Mouse (Mus musculus): ENCODE measurements around the gene Zfp46. TPM values are rescaled to one million over a fixed set of nuclear protein-coding genes. Genes with fewer than 3 reads are reported as not detected.

The Zfp46 gene
- 5.6 and 6.3 TPM in 2 replicates for polyA plus RNA-seq (2012)

DNA sequence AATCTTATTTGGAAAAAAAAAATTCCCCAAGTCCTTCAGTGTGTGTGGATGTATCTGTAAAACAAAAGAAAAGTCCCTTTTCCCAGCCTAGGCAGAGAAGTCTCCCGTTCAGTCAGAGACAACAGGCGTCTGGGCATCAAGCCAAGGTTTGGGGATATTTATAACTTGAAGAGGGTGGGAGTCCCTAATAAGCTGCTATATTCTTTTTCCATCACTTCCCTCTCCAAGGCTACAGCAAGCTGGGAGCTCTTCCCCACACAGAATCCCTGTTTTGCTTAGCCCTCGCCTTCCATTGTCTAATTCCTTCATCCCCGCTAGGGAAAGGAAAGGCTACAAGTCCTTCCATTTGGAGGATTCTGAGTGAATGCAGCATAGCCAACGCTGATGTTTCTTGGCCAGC lies at the start of gene Zfp46:
Gene Zfp46 (plus strand): TSS at position 229 of the 400 bp plus-strand sequence.

DNA sequence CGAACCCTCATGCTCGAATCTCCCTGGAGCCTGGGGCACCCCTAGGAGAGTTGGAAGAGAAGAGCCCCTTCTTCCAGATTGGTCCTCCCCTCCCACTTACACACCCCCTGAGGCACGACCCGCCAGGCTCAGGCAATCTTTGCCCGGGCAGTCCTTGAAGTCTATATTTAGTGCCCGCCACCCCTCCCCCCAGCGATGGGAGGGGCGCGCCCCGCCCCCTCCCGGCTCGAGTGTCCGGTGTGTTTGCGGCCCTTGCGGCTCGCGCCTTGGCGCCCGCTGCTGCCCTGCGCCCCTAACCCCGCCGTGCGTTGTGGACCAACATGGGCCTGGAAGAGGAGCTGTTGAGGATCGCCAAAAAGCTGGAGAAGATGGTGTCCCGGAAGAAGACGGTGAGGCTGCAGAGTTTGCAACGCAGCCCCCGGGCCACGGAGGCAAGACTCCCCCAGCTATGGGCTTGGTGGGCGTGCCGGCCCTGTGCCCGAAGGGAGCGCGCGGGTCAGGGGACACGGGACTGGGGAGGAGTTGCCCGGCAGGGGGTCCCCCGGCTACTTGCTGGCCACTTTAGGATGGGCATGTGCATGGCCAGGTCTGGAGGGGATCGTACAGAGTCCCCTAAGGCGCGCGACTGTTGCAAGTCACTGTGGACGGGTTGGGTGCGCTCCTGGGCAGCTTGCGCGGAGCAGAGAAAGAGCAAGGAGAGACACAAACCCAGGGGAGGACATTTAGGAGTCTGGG lies 36.6 kb upstream of the Zfp46 start, which contains the start of gene Tcea3:
Gene Tcea3 (plus strand): TSS at position 1 of the 735 bp plus-strand sequence.

DNA sequence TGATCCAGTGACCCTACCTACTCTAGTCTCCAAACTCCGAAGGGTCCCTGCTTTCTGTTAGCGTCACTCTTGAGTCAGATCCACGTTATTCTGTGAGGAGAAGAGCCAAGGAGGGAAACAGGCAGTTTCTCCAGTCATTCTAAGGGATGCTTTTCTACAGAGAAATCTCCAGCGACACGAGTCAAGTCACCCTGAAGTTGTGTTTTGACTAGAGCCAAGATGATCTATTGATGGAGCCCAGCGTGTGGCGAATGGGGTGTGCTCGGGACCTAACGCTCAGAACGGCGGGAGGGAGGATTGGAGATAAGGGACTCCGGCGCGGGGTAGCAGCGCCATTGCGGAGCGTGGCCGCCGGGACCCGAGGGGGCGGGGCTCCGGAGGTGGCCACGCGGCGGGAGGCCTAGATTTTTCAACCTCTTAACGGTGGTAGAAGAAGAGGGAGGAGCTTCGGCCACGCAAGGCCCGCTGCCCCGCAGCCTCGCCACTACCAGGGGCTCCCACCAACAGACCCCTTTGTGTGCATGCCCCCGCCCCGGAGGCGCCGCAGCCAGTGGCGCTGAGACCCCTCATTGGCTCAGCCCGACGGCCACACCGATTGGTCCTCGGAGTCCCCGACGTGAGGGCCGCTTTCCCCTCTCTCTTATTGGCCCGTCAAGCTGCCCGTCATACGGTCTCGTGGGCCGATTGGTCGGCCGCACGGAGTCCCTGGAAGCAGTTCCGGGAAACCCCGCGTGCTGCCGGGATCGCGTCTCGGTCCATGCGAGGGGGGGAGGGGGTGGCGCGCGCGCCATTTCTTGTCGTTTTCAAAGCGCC lies 26.0 kb downstream of the Zfp46 start, which contains the start of gene Hnrnpr:
Gene Hnrnpr (plus strand): TSS at position 714 of the 813 bp plus-strand sequence.

Other genes starting within 250 kb of the Zfp46 start
- 1,355 and 1,569 TPM in 2 replicates for gene Rpl11, start 231.3 kb upstream of the Zfp46 start, polyA plus RNA-seq (2012)
- gene Id3, start 141.2 kb upstream of the Zfp46 start, polyA plus RNA-seq (2012): 29.1 and 40.4 TPM in 2 replicates
- 19.2 and 23.7 TPM in 2 replicates for gene E2f2, start 112.3 kb upstream of the Zfp46 start, polyA plus RNA-seq (2012)
- gene Asap3, start 78.3 kb upstream of the Zfp46 start, polyA plus RNA-seq (2012): 0.01 and 0.05 TPM in 2 replicates
- gene Tcea3, start 37.0 kb upstream of the Zfp46 start, polyA plus RNA-seq (2012): 0.28 TPM in 1 of 2 replicates, not detected in the other
- 63.6 and 98.5 TPM in 2 replicates for gene Hnrnpr, start 26.3 kb downstream of the Zfp46 start, polyA plus RNA-seq (2012)
- not detected in 2 replicates for gene Htr1d, start 138.8 kb downstream of the Zfp46 start, polyA plus RNA-seq (2012)
- gene 6030445D17Rik, start 177.6 kb downstream of the Zfp46 start, polyA plus RNA-seq (2012): 0.08 TPM in 1 of 2 replicates, not detected in the other
- 1.6 and 2.2 TPM in 2 replicates for gene Luzp1, start 185.1 kb downstream of the Zfp46 start, polyA plus RNA-seq (2012)

Measured in megakaryocyte-erythroid progenitor cell, adult 5 weeks (primary cell).